Mouse (Mus musculus) liver, embryonic 11.5 days (tissue): ENCODE measurements around the gene Adgrf5. TPM values are rescaled to one million over a fixed set of nuclear protein-coding genes. Genes with fewer than 3 reads are reported as not detected.
"Not testable (repeated sequence)": the region's sequence is repeated elsewhere in the genome, so short reads cannot be mapped to it uniquely, and the experiment has no call there.

Experiments used
- ATAC-seq: fragments of 200-750 bp; cut with Nextera tagmentation; replicated peaks from 2 replicates; pipeline ENCODE4 v1.8.0; 2017; ENCODE audit warnings: moderate number of reproducible peaks, mild to moderate bottlenecking, moderate TSS enrichment, moderate library complexity; ENCODE audit not compliant: low FRiP score
- DNase-seq: peaks from one replicate; pipeline ENCODE4 v3.0.0-alpha.2; 2017; ENCODE audit warnings: low spot score
- H3K27ac ChIP-seq: fragments of 300-500 bp; sonication (generic); 2 replicates; pipeline ENCODE4 v1.5.1; 2014; ENCODE audit warnings: mild to moderate bottlenecking, low read depth, low read length, control low read depth
- H3K27me3 ChIP-seq: fragments of 300-500 bp; sonication (generic); replicated peaks from 2 replicates; pipeline ENCODE4 v1.6.1; 2014; ENCODE audit warnings: low read length, mixed read lengths; ENCODE audit not compliant: control insufficient read depth, insufficient read depth
- H3K36me3 ChIP-seq: fragments of 300-500 bp; sonication (generic); 2 replicates; pipeline ENCODE4 v1.6.1; 2014; ENCODE audit warnings: mild to moderate bottlenecking, low read length, moderate library complexity, mixed read lengths; ENCODE audit not compliant: control insufficient read depth, insufficient read depth
- H3K4me1 ChIP-seq: fragments of 300-500 bp; sonication (generic); replicated peaks from 2 replicates; pipeline ENCODE4 v1.6.1; 2014; ENCODE audit warnings: low read length, mixed read lengths; ENCODE audit not compliant: control insufficient read depth, insufficient read depth
- H3K4me2 ChIP-seq: fragments of 300-500 bp; sonication (generic); 2 replicates; pipeline ENCODE4 v1.6.1; 2014; ENCODE audit warnings: mild to moderate bottlenecking, control low read depth, moderate library complexity
- H3K4me3 ChIP-seq: fragments of 300-500 bp; sonication (generic); 2 replicates; pipeline ENCODE4 v1.5.1; 2014; ENCODE audit warnings: low read depth, low read length, control low read depth
- H3K9ac ChIP-seq: fragments of 300-500 bp; sonication (generic); 2 replicates; pipeline ENCODE4 v1.6.1; 2014; ENCODE audit warnings: low read depth, low read length, control low read depth
- H3K9me3 ChIP-seq: fragments of 300-500 bp; sonication (generic); 2 replicates; pipeline ENCODE4 v1.6.1; 2016; ENCODE audit warnings: low read length, inconsistent platforms, mixed read lengths; ENCODE audit not compliant: control insufficient read depth
- WGBS: fragments of 180-500 bp; shearing (Covaris S2); extraction: QIAGEN DNeasy Blood & Tissue Kit; methylation state at CpG from one replicate; pipeline ENCODE4 v1.1.7; 2014; 5-methylcytosine and 5-hydroxymethylcytosine counted together
- polyA plus RNA-seq: library from polyadenylated mRNA; unstranded; fragments of >200 nt; fragmentation: Nextera tagmentation; extraction: Ambion mirVana; gene quantifications from 2 replicates; pipeline ENCODE4 v1.2.1, GENCODE M21; 2014

Gene Adgrf5
- polyA plus RNA-seq, 1 experiment from 2014 or later: 9.3 TPM

- H3K4me2 ChIP-seq, H3K27me3 ChIP-seq, H3K27ac ChIP-seq, H3K9me3 ChIP-seq, DNase-seq, H3K4me1 ChIP-seq, H3K36me3 ChIP-seq, H3K4me3 ChIP-seq, H3K9ac ChIP-seq, ATAC-seq: not testable (repeated sequence)
- 97% methylated on average over 8 of the region's 10 CpGs for WGBS
Observed at GRCm38 (mm10) chr17:43490371-43490770, 130.1 kb downstream of the Adgrf5 start.

DNA sequence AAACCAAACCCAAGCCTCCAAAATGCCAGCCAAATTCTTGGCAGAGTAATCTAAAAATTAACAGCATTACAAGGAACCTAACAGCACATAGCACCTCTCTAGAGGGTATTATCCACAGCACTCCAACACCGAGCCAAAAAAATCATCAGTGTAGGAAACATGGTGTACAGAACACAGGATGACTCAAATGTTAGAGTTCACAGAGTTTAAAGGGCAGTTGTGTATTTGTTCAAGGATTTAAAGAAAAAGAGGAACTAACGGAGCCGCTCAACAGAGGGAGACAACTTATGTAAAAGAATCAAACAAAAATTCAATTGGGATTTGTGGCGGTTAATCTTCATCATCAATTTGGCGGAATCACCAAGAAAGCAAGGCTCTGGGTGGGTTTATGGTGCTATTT is 135.3 kb downstream of the Adgrf5 start:
- 75% methylated on average over 5 of the region's 5 CpGs for WGBS

GRCm38 (mm10) chr17:43497521-43497920 is 137.3 kb downstream of the Adgrf5 start:
- ATAC-seq: no peak
- WGBS: 75% methylated on average over 4 of the region's 4 CpGs

More for the DNA sequence above, 135.3 kb downstream of the Adgrf5 start:
- no peaks in the 10 kb centered on the region for H3K9me3 ChIP-seq
- H3K27ac ChIP-seq: no peak overlapping the region
- DNase-seq (no peak), ATAC-seq (no peak)
- no peak overlapping the region for H3K9ac ChIP-seq
- no peak overlapping the region for H3K4me2 ChIP-seq
- no peaks in the 10 kb centered on the region for H3K27me3 ChIP-seq
- H3K4me1 ChIP-seq: no peaks in the 10 kb centered on the region
- H3K36me3 ChIP-seq: no peaks in the 10 kb centered on the region
- H3K4me3 ChIP-seq: no peak overlapping the region

DNA sequence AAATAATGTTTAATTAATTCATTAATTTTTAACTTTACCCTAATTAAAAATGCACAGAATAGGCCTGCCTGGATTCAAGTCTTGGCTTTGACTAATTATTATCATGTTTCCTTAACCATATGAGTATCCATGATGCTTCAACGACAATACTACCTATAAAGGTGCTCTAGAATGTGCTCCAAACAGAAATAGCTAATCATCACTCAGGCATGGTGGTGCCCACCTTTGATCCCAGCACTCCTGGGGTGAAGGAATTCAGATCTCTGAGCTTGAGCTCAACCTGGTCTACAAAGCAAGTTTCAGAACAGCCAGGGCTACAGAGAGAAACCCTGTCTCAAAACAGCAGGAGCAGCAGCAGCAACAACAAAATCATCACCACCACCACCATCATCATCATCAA is 140.3 kb downstream of the Adgrf5 start:
- Histone ChIP-seq H3K9me3 (no peaks in the 10 kb centered on the region), H3K27me3 (no peaks in the 10 kb centered on the region), H3K4me2 (no peak overlapping the region), H3K9ac (no peak overlapping the region), H3K36me3 (no peaks in the 10 kb centered on the region), H3K4me3 (no peak overlapping the region), H3K27ac (no peak overlapping the region), H3K4me1 (no peaks in the 10 kb centered on the region)
- DNase-seq: no peak
- 76% methylated on average over 1 of the region's 1 CpGs for WGBS
- ATAC-seq: no peak

More at GRCm38 (mm10) chr17:43497521-43497920, 137.3 kb downstream of the Adgrf5 start:
- Histone ChIP-seq H3K36me3 (no peaks in the 10 kb centered on the region), H3K27ac (no peak overlapping the region), H3K4me1 (no peaks in the 10 kb centered on the region), H3K9me3 (no peaks in the 10 kb centered on the region), H3K9ac (no peak overlapping the region), H3K4me2 (no peak overlapping the region), H3K27me3 (no peaks in the 10 kb centered on the region), H3K4me3 (no peak overlapping the region)
- DNase-seq: no peak

- WGBS: 41% methylated on average over 3 of the region's 3 CpGs
- Histone ChIP-seq H3K4me3 (no peak overlapping the region), H3K27ac (no peak overlapping the region), H3K9ac (no peak overlapping the region), H3K27me3 (no peaks in the 10 kb centered on the region), H3K4me1 (no peaks in the 10 kb centered on the region), H3K36me3 (no peaks in the 10 kb centered on the region), H3K4me2 (no peak overlapping the region), H3K9me3 (no peaks in the 10 kb centered on the region)
- ATAC-seq: no peak
- DNase-seq: no peak
Observed at GRCm38 (mm10) chr17:43501223-43501622, 141.0 kb downstream of the Adgrf5 start.

DNA sequence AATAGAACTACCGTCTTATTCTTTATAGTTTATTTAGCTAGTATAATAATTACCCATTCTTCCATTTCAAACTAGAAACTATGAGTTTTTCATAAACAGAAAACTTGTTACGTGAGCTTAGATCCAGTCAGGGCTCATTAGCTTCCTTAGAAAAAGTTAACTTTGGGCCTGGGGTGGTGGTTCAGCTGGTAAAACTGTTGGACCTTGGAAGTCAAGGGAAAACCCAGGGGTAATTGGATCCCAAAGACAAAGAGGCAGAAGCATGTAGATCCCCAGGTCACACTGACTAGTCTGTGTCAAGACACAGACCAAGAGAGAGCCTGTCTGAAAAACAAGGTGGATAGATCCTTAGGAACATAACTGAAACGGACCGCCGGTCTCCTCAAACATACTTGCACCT is 141.4 kb downstream of the Adgrf5 start:
- no peak overlapping the region for H3K4me2 ChIP-seq
- no peaks in the 10 kb centered on the region for H3K36me3 ChIP-seq
- H3K27me3 ChIP-seq: no peaks in the 10 kb centered on the region
- no peak overlapping the region for H3K4me3 ChIP-seq
- H3K4me1 ChIP-seq: no peaks in the 10 kb centered on the region
- DNase-seq: no peak
- H3K9ac ChIP-seq: no peak overlapping the region
- H3K9me3 ChIP-seq: no peaks in the 10 kb centered on the region
- no peak overlapping the region for H3K27ac ChIP-seq
- no peak for ATAC-seq
- 92% methylated on average over 5 of the region's 5 CpGs for WGBS

- no peak within 1 kb of the TSS for H3K4me3 ChIP-seq
- no peak for DNase-seq
- H3K27me3 ChIP-seq: no peaks in the 10 kb centered on the region
- ATAC-seq: no peak
- no peaks in the 10 kb centered on the region for H3K36me3 ChIP-seq
- no peaks in the 10 kb centered on the region for H3K4me1 ChIP-seq
- no peak within 1 kb of the TSS for H3K9ac ChIP-seq
- no peak within 1 kb of the TSS for H3K4me2 ChIP-seq
- WGBS: 86% methylated on average over 9 of the region's 9 CpGs
- no peaks in the 10 kb centered on the region for H3K9me3 ChIP-seq
- H3K27ac ChIP-seq: no peak within 1 kb of the TSS
Observed at GRCm38 (mm10) chr17:43502592-43502991, 142.3 kb downstream of the Adgrf5 start, which contains the start of gene Mep1a. Gene Mep1a, minus strand, starts transcription at chr17:43502812.

GRCm38 (mm10) chr17:43503861-43504593 is 143.8 kb downstream of the Adgrf5 start:
- Histone ChIP-seq H3K4me1 (no peaks in the 10 kb centered on the region), H3K27me3 (no peaks in the 10 kb centered on the region), H3K9ac (no peak overlapping the region), H3K4me2 (no peak overlapping the region), H3K27ac (no peak overlapping the region), H3K9me3 (no peaks in the 10 kb centered on the region), H3K4me3 (no peak overlapping the region), H3K36me3 (no peaks in the 10 kb centered on the region)
- ATAC-seq: no peak
- DNase-seq: no peak
- 51% methylated on average over 4 of the region's 4 CpGs for WGBS

DNA sequence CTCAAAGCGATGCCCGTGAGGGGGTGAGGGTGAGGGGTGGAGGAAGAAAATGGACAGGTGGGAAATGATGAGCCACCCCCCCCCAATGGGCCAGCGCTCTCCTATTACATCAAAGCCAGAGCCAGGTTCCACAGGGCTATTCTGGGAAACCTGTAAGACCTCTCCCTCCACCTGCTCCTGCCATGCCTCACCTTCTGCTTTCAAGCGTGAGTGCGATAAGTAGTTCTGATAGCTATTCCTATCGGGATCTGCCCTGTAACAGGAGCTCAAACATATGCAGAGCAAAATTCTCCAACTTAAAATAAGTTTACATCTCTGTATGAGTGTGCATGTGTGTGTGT is 144.3 kb downstream of the Adgrf5 start:
- Histone ChIP-seq H3K27me3 (no peaks in the 10 kb centered on the region), H3K4me1 (no peaks in the 10 kb centered on the region), H3K9ac (no peak overlapping the region), H3K36me3 (no peaks in the 10 kb centered on the region), H3K4me2 (no peak overlapping the region), H3K4me3 (no peak overlapping the region), H3K9me3 (no peaks in the 10 kb centered on the region), H3K27ac (no peak overlapping the region)
- ATAC-seq: no peak
- DNase-seq: no peak
- 69% methylated on average over 6 of the region's 6 CpGs for WGBS
